Mouse (Mus musculus) G1E-ER4 (cell line): ENCODE measurements around the gene Tmem150c. TPM values are rescaled to one million over a fixed set of nuclear protein-coding genes. Genes with fewer than 3 reads are reported as not detected.

Experiments
- GATA1 ChIP-seq: IDR thresholded peaks from one replicate; pipeline ENCODE4 v1.8.0; 2012; ENCODE audit warnings: low read length, inconsistent platforms
- polyA plus RNA-seq: library from polyadenylated mRNA; stranded (reverse); fragments of >175 nt; gene quantifications from 2 replicates; pipeline ENCODE4 v1.2.3, GENCODE M21; 2012

Gene Tmem150c
- polyA plus RNA-seq, 1 experiment, result not detected

DNA sequence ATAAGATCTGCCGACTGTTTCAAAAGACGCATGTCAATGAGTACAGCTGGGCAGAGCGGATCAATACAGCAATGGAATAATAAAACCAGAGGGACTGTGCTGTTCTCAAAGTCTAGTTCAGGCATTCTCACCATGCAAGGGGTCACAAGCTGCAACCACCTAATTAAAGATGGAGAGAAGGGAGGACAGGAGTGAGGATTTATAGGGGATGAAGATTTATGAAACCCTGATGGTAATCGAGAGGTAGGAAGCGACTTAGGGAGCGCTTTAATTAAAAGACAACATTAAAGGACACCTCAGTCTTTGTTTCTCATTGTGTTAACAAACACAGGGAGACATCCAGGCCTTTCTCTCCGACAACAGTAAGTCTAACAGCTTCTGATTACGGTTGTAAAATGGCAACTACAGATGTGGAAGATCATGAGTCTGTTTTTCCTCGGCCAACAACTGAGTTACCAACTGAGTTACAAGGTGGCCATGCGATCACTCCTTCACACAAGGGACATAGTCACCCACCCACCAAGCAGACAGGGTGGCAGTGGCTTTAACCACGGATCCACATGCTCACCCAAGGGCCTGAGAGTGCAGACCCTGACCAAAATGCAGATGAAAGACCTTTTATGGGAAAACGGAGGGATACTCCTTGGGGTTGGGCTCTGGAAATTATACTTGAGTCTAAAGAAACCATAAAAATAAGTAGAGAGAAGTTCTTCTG lies 34.0 kb downstream of the Tmem150c start:
- TF ChIP-seq GATA1, result no peak

DNA sequence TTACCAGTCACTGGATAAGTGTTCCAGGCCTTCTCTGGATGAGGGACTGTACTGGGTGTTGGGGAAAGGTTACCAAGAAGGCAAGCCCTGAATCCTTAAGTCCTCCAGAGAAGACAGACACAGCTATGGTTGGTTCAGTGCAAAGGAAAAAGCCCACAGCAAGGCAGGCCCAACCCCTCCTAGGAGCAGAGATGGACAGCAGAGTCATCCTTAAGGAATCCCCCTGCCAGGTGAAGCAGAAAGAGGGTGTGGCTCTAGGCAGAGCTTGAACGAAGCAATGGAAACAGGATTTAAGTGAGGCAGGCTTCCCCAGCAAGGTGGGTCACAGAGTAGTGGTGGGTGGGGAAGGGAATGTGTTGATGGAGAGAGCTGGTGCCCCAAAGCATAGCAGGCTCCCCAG lies 35.1 kb downstream of the Tmem150c start:
- no peak for TF ChIP-seq GATA1

DNA sequence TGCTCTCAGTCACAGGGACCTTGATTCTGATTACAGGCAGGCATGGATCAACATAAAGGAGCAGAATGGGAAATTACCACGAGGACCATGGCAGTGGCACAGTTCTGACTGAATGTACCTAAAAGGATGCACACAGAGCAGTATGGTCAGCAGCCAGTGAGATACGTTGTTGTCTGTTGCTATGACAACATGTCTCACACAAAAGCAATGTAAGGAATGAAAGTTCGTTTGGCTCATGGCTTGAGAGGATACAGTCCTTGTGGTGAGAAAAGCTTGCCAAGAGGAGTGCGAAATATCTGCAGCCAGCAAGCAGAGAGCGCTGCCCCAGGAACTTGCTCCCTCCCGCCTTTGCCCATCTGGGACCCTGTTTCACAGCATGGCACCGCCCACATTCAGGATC lies 36.3 kb downstream of the Tmem150c start:
- TF ChIP-seq GATA1, result no peak

DNA sequence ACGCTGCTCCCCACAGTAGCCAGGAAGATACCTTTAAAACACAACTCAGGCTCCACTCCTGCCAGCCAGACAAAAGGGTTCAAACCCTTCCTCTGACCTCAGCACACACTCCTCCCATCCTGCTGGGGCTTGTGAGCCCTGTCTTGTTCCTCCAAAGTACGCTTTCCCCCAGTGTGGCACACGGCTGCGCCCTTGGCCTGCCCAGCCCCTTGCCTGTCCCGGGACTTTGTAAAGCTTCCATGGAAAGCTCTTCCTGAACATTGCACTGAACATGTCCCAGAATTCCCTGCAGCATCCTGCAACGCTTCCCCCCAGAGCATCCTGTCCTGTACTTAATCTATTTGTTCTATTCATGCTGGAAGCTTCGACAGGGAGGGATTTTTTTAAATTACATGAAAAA lies 38.4 kb downstream of the Tmem150c start:
- no peak for TF ChIP-seq GATA1

DNA sequence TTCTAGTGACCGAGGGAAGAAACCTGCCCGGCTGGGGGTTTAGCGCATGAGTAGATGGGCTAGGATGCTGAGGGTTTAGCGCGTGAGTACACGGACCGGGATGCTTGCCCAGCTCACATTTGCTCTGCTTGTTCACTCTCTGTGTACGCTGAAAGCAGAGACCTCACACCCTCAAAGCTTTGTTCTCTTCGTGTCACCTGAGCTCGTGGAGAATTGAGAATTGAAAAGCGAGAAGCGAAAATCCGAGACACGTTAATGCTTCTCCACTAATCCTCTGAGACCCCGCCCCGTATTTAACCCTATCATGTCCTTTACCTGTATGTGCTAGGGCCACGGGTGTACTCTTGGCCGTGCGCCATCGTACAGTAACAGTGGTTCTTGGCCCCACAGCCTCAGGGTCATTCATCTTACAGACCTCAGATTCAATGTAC lies 38.9 kb downstream of the Tmem150c start:
- TF ChIP-seq GATA1, result no peak

DNA sequence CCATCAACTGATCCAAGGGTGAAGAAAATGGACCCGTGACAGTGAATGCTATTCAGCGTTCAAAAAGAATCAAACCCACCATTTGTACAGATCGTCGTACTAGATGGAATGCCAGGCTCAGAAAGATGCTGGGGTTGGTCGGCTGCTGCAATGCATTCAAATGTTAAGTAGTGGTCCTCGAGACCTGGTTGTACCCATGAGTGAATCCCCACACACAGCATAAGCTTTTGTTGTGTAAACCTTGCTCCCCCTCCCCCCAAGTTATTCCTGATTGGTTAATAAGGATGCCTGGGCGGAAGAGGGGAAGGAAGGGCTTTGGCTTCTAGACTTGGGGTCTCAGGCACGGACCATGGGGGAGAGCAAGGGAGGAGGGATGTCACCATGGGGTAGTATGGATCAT lies 40.3 kb downstream of the Tmem150c start:
- TF ChIP-seq GATA1, result no peak

DNA sequence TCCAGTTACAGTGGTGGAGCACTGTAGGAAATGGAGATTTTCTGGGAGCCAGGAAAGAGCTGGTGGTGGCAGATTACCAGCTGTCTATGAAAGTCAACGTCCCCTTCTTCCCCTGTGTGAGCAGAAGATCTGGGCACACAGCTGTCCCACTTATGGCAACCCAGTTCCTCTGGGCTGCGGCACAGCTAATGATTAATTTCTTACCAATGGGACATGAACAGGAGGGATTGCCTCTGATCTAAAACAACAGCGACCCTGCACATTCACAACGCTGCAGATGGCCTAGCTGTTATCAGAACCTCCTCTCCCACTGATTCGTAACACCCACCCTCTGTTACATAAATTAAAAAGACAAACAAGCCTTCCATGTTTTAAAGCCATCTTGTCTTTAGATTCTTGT lies 46.2 kb downstream of the Tmem150c start:
- no peak for TF ChIP-seq GATA1

DNA sequence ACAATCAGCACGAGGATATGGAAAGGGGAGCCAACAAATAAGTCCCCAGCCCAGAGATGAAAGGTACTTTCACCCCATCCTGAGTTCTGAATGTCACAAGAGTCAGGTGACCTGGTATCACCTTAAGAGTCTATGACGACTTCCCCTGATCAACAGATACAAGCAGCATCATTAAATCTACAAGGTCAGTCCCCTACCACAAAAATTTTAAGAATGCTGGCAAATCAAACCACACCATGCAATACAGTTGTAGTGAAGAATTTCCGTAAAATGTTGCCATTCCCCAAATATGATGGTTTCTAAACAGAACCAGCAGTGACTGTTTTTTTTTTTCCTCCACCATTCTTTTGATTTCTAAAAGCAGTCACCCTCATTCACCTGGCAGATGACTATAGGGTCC lies 49.0 kb downstream of the Tmem150c start:
- TF ChIP-seq GATA1, result no peak

DNA sequence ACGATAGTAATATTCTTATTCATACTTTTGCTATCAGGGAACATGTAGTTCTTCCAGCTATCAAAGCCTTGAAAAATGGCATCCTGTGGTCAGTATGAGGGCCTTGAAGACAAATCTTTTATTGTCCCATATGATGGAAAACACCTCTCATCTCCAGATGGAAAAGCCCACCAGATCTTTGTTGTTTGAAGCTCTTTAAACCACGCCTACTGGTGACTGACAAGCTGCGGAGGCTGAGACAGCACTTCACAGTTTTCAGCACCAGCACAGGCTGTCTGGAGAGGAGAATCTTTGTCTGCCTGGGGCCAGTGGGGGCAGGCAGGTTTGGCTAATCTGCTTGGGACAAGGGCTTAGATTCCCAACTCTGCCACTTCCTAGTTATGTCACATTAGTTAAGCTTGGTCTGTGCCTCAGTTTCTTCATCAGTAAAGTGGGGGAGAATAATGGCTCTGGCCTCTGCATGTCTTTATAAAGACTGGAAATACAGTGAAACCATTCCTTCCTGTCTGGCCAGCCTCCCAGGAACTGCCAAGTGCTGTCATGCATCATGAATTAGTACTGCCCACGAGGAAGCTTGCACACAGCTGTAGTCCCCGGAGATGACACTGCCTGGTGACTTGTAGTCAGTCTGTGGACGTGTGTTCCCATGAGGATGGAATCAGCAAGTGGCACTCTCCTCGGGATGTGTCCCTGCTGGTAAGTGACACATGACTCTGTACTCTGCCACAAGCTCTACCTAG lies 49.9 kb downstream of the Tmem150c start:
- TF ChIP-seq GATA1, result no peak

DNA sequence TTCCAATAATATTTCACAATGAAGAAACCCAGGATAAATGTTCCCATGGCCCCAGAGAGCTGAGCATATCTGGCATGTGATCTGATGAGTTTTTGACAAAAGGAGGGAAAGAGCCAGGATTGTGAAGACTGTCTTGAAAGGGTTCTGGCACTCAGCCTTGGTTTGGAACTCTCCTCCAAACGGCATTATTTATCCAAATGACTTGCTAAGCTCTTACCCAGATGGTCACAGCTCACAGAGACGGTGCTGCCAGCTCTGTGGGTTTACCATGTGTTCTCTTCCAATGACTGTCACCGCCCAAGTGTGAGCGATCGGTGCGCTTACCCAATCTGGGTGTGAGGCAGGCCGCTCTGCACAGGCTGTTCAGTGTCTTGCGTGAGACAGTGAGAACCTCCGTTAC lies 50.7 kb downstream of the Tmem150c start:
- no peak for TF ChIP-seq GATA1

DNA sequence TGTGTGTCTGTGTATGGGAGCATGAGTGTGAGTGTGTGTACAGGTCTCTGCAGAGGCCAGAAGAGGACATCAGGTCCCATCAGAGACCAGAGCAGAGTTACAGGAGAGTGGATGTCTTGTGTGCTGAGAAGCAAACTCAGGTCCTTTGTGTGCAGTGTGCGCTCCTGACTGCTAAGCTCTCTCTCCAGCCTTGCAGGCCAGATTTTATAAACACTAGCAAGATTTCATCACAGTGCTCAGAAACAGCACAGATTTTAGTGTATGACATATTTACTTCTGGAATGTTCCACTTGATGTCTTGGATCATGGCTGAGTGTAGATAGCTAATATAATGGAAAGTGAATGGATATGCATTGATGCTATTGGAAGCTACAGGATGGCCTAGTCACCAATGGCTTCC lies 57.2 kb downstream of the Tmem150c start:
- TF ChIP-seq GATA1, result no peak

DNA sequence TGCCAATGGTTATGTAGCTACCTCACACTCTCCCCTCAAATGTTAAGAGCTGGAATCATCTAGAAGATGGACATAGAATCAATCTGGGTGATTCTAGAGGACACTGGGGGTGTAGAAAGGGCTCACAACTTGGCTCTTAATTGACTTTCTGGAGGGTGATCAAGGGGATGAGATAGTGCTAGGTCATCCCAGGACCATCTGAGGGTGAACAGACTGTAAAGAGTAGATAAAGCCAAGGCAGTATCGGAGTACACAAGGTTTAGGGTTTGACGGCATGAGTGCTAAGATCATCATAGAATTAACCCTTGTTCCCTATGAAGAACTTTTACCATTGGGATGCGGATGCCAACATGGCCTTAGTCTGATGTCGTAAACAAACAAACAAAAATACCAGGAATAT lies 61.6 kb downstream of the Tmem150c start:
- TF ChIP-seq GATA1, result no peak

DNA sequence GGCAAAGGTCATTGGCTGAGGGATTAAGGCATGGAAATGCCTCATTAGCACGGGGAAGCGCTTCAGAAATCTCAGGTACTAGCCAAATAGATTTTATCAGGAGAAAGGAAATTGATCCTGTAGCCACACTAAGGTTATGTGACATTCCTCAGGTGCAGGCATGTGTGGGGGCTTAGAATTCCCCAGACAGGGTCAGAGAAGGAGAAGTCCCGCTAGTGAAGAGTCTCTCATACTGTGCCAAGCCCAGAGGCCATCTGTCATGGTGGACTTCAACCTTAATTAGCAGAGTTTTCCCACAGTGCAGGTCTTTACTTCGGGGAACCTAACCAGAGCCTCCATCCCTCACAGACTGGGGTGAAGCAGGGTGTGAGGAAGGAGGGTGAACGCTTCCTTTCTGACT lies 62.7 kb downstream of the Tmem150c start:
- TF ChIP-seq GATA1, result no peak

DNA sequence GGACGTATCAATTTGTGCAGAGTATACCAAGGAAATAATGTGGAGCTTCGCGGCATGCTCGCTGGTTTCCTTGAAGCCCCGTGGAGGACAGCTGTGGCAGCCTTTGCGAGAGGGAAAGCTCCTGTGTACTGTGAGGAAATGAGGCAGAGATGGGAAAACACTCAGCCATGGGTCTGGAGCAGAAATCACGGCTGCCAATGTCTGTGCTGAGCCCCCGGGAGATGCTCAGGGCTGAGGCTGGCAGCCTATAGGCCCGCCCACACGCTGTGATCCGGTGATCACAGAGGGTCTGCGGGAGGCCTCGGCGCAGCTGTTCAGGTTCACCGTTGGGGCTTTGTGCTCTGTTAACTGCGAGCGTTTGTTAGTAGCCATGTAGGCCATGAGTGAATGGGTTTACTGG lies 68.0 kb downstream of the Tmem150c start:
- no peak for TF ChIP-seq GATA1

DNA sequence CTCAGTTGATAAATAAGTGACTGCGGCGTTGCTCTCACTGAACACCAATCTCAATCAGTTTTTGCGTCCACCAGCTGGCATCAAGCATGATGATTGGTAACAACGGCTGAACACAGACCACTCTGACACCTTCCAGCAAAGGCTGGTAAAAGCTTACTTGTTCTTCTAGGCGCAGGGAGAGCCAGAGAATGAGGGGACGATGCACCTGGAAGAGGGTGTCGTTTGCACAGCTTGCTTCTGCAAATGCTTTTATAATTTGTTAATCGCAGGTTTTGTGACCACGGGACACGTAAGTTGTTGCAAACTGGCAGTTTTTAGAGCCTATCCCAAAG lies 68.4 kb downstream of the Tmem150c start:
- TF ChIP-seq GATA1, result no peak

DNA sequence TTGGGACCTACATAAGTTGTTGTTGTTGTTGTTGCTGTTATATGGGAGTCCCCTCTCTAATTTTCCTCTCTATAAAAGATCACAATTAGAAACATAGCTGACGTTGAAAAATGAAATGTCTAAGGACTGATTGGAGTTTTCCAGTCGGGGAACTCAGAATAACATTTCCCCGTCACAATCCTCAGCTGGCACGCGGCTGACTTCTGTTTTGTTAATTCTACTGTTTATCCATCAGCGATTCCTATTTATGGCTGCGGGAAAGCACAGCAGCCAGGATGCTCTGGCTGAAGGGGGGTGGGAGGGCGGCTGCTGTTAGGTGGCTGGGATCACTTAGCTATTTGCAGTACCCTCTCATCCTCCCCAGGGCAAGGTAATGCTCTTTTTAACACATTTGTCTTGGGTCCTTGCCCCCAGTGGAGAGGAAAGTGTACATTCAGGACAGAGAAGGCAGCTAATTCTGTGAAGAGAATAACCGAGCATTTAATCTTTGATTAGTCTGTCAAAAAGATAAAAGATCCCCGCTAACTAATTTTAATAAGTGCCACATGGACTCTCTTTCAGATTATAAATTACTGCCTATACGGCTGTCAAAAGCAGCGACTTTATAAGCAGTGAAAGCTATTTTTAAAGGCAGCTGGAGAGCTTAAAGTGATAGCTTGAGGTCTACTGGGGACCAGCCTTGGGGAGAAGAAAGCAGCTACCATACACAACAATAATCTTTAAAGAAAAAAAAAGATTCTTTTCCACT lies 68.9 kb downstream of the Tmem150c start:
- no peak for TF ChIP-seq GATA1

DNA sequence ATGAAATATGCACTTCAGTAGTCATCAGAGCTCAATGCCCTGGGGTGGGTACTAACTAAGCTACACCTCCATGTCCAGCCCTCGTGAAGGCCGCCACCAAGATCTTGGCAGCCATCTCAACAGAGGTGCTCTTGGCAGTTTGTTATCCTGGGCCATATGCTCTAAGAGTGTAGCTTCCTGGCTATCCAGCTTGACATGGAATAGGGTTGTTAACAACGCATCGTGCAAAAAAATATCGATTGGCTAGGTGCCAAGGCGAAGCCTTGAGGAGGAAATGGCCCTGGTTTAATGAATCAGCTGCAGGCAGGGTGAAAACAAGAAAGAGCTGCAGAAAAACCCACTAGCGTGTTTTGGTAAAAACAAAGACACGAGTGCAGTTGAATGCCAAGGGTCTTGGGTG lies 74.5 kb downstream of the Tmem150c start:
- no peak for TF ChIP-seq GATA1
